Mouse (Mus musculus) thymus, postnatal 4 days (tissue): Measurements from ENCODE around the gene Gm10382.
"Not testable (repeated sequence)": the region's sequence is repeated elsewhere in the genome, so short reads cannot be mapped to it uniquely, and the experiment has no call there.

ENCODE experiments used
- DNase-seq: peaks from one replicate; pipeline ENCODE4 v3.0.0; 2021

Gm10382 gene

GRCm38 (mm10) chr5:125419124-125419523, 30.0 kb downstream of the Gm10382 start:
- DNase-seq: no peak

DNA sequence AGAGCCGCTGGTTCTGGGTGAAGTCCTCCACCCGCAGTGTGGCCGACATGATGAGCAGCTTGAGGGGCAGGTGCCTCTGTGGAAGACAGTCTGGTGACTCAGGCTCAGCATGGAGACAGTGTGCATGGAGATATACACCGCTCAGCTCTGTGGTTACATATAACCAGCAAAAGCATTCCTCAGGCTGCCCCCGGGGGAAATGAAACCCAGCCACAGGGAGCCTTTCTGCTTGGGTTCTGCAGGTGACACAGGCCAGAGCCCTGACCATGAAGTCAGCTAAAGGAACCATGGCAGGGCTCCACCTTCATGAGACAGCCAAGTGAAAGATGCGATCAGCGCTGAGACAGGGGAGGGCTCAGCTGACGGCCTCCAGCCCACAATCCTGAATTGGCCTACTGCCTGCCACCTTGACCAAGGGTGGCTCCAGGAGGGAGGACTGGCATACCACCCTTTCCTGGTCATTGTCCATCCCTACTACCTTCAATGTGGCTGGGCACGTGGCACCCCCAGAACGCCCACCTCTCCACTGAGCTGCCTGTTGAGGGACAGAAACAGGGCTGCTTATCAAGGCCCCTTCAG, 36.7 kb downstream of the Gm10382 start:
- no peak for DNase-seq

DNA sequence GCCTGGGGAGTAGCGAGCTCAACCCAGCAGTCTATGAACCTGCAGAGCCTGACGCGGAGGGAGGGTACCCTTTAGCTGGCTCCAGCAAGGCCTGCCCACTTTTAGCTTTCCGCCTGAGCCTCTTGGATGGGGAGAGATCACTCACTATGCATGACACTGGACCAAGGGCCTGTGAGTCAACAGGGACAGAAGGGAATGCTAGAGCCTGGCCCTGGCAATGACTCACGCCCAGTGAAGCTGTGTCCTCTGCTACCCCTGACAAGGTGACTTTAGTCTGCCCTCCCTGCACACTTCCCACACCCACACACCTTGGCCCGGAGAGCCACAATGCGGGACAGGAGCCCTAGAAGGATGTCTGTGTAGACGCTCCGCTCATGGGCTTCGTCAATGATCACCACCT, 37.2 kb downstream of the Gm10382 start:
- no peak for DNase-seq

- not testable (repeated sequence) for DNase-seq
Observed at GRCm38 (mm10) chr5:125432324-125432723, 43.2 kb downstream of the Gm10382 start.

DNA sequence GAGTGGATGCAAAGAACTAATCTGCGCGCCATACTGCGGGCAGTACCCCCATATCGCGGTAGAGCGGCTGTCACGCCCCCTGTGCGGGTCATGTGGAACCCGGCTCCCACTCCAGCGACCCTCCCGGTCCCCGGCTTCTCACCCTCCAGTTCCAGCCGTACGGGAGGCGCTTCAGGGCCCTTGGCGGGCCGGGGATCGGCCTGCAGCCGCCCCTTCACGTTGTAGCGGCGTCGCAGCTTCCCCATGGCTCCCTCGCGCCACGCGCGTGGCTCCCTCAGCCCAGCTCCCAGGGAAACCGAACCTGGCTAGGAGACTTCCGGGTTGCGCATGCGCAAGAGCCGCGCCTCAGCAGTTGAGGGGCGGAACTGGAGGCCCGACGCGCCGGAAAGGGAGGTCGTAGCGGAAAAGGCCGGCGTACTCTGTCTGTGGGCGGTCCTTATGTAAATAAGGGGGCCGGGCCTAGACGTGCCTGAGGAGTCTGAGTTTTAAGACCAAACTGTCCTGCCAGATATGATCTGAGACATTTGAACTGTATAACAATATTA, 44.7 kb downstream of the Gm10382 start, which contains the start of gene Dhx37:
Dhx37 (minus strand) TSS at position 329 of the 545 bp plus-strand sequence.
- peak; percentile 95 for DNase-seq

- peak; percentile 49 for DNase-seq
Observed at GRCm38 (mm10) chr5:125434347-125434746, 45.2 kb downstream of the Gm10382 start.
